Mouse (Mus musculus) MEL (cell line): ENCODE measurements at regions not wholly inside any gene's neighbourhood (a gene's known extent, or its start where the extent isn't known, plus 50 kb on each side); places are given as distances from the start of the nearest gene placed in this dataset.

Source experiments
- CTCF ChIP-seq, 3 experiments: IDR thresholded peaks in 2 of 3; conservative IDR thresholded peaks in 1 of 3; 2 replicates each; pipeline ENCODE4 v1.5.1; 2011 to 2012; ENCODE audit warnings: low read length in 3 of 3, low read depth in 2 of 3, mild to moderate bottlenecking in 2 of 3, improper control_type of control experiment in 1 of 3, inconsistent platforms in 1 of 3, mixed read lengths in 1 of 3, moderate library complexity in 1 of 3; ENCODE audit not compliant: control insufficient read depth in 1 of 3, insufficient read depth in 1 of 3, poor library complexity in 1 of 3, severe bottlenecking in 1 of 3
- E2F4 ChIP-seq: IDR thresholded peaks from 2 replicates; pipeline ENCODE4 v1.6.1; 2011; ENCODE audit warnings: low read depth, low read length, improper control_type of control experiment, borderline replicate concordance
- SMC3 ChIP-seq: IDR thresholded peaks from 2 replicates; pipeline ENCODE4 v1.6.1; 2011; ENCODE audit warnings: low read depth, low read length, improper control_type of control experiment
- ZNF384 ChIP-seq: IDR thresholded peaks from 2 replicates; pipeline ENCODE4 v1.6.1; 2012; ENCODE audit warnings: low read depth, mild to moderate bottlenecking, inconsistent platforms, low read length, improper control_type of control experiment

GRCm38 (mm10) chr14:72187329-72187984 lies 304.2 kb downstream of the Gm9195 start:
- TF ChIP-seq ZNF384 (no peak), SMC3 (no peak), E2F4 (no peak), CTCF (IDR thresholded peaks at IDR 0.05 in 2 of 3, conservative IDR thresholded peaks at IDR 0.05 in 1 of 3; ENCODE audit: control insufficient read depth in 1 of 3, insufficient read depth in 1 of 3, low read depth in 2 of 3, low read length in 3 of 3, poor library complexity in 1 of 3, severe bottlenecking in 1 of 3) (no peak)
